Mouse (Mus musculus) fibroblast of lung, adult 2 months (primary cell): Measurements from ENCODE around the gene Ddx19a.
"Not testable (repeated sequence)": the region's sequence is repeated elsewhere in the genome, so short reads cannot be mapped to it uniquely, and the experiment has no call there.

Experiments used
- DNase-seq: peaks from one replicate; pipeline ENCODE4 v3.0.0-alpha.2; 2011; ENCODE audit warnings: low read depth

The Ddx19a gene

DNA sequence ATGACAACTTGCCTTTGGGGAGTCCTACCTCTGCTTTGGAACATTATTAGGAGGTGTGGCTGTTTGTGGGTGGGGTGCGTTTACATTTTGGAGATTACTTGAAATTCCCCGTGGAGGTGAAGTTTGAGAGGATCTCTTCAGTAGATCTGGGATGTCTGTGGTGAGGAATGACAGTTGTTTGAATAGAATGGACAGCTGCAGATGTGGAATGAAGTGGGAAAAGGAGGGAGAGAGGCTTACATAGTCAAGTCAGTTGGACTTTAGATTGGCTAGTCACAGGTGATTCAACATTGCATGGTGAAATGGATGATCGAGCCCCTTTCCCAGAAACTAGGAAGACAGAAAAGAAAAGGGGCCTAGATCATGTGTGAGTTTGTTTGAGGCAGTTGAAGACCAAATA lies 65.2 kb downstream of the Ddx19a start:
- no peak for DNase-seq

DNA sequence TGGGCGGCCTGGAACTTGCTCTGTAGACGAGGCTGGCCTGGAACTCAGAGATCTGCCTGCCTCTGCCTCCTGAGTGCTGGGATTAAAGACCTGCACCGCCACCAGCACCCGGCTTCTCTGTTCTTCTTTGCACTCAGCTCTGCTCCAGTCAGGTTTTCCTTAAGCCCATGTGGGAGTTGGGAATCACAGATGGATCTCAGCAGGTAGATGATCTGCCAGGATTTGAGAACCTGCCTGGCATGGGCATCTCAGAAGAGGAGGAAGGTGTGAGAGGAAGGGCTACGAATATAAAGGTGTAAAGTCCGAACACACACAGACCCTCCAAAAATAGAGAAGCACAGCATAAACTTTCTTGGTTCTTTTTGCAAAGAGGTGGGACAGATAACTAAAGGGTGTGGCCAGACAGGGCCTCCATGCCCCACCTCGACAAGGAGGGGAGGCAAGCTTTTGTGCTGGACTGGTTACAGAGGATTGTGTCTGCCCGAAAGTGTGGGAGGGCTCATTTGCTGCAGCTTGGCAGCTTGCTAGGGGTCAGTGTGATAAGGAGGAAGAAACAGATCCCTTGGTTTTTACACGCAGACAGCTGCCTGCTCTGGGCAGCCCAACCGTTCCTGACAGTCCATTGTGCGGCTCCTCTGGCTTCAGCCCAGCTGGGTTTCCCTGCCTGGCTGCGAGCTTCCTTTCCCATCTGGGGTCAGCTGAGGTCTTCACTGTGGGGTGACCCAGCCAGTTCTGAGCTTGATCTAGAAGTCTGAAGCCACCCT lies 66.2 kb downstream of the Ddx19a start:
- DNase-seq: no peak

- not testable (repeated sequence) for DNase-seq
Measured at GRCm38 (mm10) chr8:110929672-110930071, 67.9 kb downstream of the Ddx19a start.

- DNase-seq: no peak
Measured at GRCm38 (mm10) chr8:110929066-110929465, 68.5 kb downstream of the Ddx19a start.

DNA sequence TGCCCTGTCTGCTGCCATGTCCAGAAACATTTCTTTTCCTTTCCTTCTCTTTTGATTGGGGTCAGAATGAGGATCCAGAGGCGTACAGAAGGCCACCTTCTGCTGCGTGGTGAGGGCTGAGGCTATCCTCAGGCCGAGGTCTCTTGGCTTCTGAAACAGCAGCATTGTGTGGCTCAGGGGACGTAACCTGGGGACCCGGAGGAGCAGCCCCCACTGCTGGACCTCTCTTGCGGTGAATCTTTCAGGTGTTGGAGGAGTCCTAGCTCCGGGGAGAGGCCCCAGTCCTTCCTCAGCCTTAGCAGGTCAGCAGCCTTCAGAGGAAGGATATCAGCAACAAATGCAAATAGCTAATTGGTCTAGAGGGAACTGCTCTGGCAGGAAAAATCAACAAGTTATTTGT lies 69.2 kb downstream of the Ddx19a start:
- DNase-seq: no peak

- no peak for DNase-seq
Measured at GRCm38 (mm10) chr8:110926690-110927089, 70.9 kb downstream of the Ddx19a start.

DNA sequence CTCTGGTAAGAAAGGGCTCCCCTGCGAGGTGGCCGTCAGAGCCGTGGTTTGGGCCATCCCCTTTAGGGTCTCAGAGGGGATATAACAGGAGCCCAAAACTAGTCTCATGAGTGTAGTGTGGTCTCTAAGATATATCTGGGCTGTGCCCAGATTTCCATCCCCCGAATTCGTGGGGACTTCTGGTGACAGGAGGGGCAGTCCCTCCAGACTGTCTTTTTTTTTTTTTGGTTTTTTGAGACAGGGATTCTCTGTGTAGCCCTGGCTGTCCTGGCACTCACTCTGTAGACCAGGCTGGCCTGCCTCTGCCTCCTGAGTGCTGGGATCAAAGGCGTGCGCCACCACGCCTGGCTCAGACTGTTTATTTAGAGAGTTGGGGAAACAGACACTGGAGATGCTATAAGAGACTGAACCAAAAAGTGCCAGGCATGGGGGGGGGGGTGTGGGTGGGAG lies 71.9 kb downstream of the Ddx19a start:
- DNase-seq: no peak
